Mouse (Mus musculus) midbrain, embryonic 16.5 days (tissue): ENCODE data around the gene Ston2. TPM values are rescaled to one million over a fixed set of nuclear protein-coding genes. Genes with fewer than 3 reads are reported as not detected.

Source experiments
- ATAC-seq: fragments of 200-750 bp; cut with Nextera tagmentation; 2 replicates; pipeline ENCODE4 v1.8.0; 2017; ENCODE audit warnings: moderate TSS enrichment
- H3K27ac ChIP-seq: fragments of 300-500 bp; sonication (generic); 2 replicates; pipeline ENCODE4 v1.5.1; 2014; ENCODE audit warnings: mild to moderate bottlenecking, low read length, mixed read lengths
- H3K27me3 ChIP-seq: fragments of 300-500 bp; sonication (generic); 2 replicates; pipeline ENCODE4 v1.6.1; 2014; ENCODE audit warnings: low read depth, low read length, mixed read lengths; ENCODE audit not compliant: control insufficient read depth, insufficient read depth
- H3K36me3 ChIP-seq: fragments of 300-500 bp; sonication (generic); 2 replicates; pipeline ENCODE4 v1.6.1; 2014; ENCODE audit warnings: mild to moderate bottlenecking, low read length, moderate library complexity, mixed read lengths; ENCODE audit not compliant: control insufficient read depth, insufficient read depth
- H3K4me1 ChIP-seq: fragments of 300-500 bp; sonication (generic); 2 replicates; pipeline ENCODE4 v1.6.1; 2014; ENCODE audit warnings: mild to moderate bottlenecking, low read length, mixed read lengths; ENCODE audit not compliant: control insufficient read depth, insufficient read depth
- H3K4me2 ChIP-seq: fragments of 300-500 bp; sonication (generic); 2 replicates; pipeline ENCODE4 v1.6.1; 2014; ENCODE audit warnings: mild to moderate bottlenecking, low read length, mixed read lengths
- H3K4me3 ChIP-seq: fragments of 300-500 bp; sonication (generic); 2 replicates; pipeline ENCODE4 v1.5.1; 2014; ENCODE audit warnings: low read depth, mild to moderate bottlenecking, low read length, moderate library complexity, mixed read lengths
- H3K9ac ChIP-seq: fragments of 300-500 bp; sonication (generic); 2 replicates; pipeline ENCODE4 v1.6.1; 2014; ENCODE audit warnings: low read depth, low read length, mixed read lengths
- H3K9me3 ChIP-seq: fragments of 300-500 bp; sonication (generic); replicated peaks from 2 replicates; pipeline ENCODE4 v1.6.1; 2014; ENCODE audit warnings: mild to moderate bottlenecking, low read length, mixed read lengths; ENCODE audit not compliant: control insufficient read depth, poor library complexity, severe bottlenecking
- WGBS: fragments of 180-500 bp; shearing (Covaris S2); extraction: QIAGEN DNeasy Blood & Tissue Kit; methylation state at CpG from one replicate; pipeline ENCODE4 v1.1.7; 2014; 5-methylcytosine and 5-hydroxymethylcytosine counted together
- polyA plus RNA-seq: library from polyadenylated mRNA; unstranded; fragments of >200 nt; fragmentation: Nextera tagmentation; extraction: Ambion mirVana; gene quantifications from 2 replicates; pipeline ENCODE4 v1.2.1, GENCODE M21; 2015

Gene Ston2
- polyA plus RNA-seq, 1 experiment from 2014 or later = 5.2 TPM

DNA sequence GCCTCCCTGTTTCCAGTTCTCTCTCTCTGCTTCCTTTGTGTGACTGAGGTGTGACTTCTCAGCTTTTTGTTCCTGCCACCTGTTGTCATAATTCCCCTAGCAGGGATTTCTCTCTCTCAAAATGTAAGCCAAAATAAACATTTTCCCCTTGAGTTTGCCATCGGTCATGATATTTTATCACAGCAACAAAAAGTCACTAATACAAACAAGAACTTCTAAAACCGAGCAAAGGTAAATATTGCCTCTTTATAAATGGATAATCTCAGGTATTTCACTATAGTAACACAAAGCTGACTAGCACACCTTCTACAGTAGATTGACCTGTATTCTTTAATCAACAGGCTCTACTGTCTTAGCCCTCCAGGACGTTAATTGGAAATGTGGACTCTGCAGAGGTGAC is 95.2 kb downstream of the Ston2 start:
- no peak overlapping the region for H3K4me3 ChIP-seq
- no peaks in the 10 kb centered on the region for H3K4me1 ChIP-seq
- no peaks in the 10 kb centered on the region for H3K36me3 ChIP-seq
- H3K27me3 ChIP-seq = no peaks in the 10 kb centered on the region
- no peak overlapping the region for H3K4me2 ChIP-seq
- H3K27ac ChIP-seq = no peak overlapping the region
- no peak overlapping the region for H3K9ac ChIP-seq
- no peaks in the 10 kb centered on the region for H3K9me3 ChIP-seq
- 91% methylated on average over 3 of the region's 3 CpGs for WGBS
- ATAC-seq = no peak

DNA sequence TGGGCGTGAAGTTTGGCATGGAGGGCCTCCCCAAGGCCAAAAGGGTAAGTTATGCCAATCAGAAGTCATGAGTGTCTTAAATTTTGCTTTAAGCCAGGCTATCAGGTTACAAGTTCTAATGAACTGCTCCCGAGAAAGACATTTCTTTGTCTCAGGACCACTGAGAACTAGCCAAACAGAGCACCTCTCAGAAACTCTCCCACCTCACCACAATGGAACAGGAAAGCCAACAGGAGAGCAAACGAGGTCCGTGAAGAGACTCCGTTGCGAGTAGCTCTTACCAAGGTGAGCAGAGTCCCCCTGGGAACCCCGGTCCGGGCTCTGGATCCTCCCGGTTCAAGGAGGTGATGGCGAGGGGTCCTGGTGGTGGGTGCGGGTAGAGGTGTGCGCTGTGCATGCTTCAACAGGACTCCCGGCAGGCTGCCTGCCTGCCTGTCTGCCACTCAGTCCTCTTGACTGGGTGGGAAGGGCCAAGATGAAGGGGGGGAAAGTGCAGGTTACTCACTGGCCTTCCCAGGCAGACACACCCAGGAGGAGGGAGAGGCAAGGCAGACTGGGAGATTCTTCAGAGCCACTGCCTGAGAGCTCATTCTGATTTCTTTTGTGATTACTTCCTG is 102.4 kb downstream of the Ston2 start:
- no peaks in the 10 kb centered on the region for H3K36me3 ChIP-seq
- no peak overlapping the region for H3K9ac ChIP-seq
- no peak for ATAC-seq
- peaks cover 26% of the 10 kb centered on the region for H3K4me1 ChIP-seq
- no peak overlapping the region for H3K4me2 ChIP-seq
- H3K4me3 ChIP-seq = no peak overlapping the region
- no peaks in the 10 kb centered on the region for H3K9me3 ChIP-seq
- no peak overlapping the region for H3K27ac ChIP-seq
- H3K27me3 ChIP-seq = peaks cover 2% of the 10 kb centered on the region; the same call in 1 of the 2 replicates
- 13% methylated on average over 13 of the region's 13 CpGs for WGBS

DNA sequence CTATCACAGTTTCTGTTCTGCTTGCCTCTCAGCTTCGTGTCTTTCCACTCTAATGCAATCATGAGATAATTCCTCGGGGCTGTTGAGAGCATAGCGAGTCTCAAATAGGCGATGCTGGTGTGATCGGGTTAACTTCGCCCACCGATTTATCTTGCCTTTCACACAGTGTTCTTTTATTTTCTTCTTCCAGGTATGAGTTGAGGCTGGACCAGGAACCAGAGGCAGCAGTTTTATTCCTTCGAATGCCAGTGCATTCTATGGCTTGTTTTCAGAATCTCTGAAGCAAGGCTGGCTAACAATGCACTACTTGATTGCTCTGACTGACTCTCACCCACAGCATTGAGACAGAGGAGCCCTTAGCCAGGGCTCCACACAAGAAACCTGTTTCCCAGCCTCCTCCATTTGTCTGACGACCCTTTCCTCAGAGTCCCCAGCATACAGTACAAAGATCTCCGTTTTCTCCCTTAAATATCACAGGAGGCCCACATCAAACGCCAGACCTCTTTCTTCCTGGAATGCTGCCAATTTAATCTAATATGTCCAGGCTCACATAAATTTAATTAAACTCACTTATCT is 103.3 kb downstream of the Ston2 start:
- H3K4me1 ChIP-seq = peaks cover 26% of the 10 kb centered on the region
- WGBS = 10% methylated on average over 11 of the region's 11 CpGs
- ATAC-seq = peak; percentile 52; the same call in 1 of the 2 replicates
- H3K4me2 ChIP-seq = peak overlapping the region; percentile 43
- H3K27me3 ChIP-seq = peaks cover 2% of the 10 kb centered on the region; the same call in 1 of the 2 replicates
- H3K9ac ChIP-seq = peak overlapping the region; percentile 22; the same call in 1 of the 2 replicates
- no peaks in the 10 kb centered on the region for H3K36me3 ChIP-seq
- H3K9me3 ChIP-seq = no peaks in the 10 kb centered on the region
- peak overlapping the region; percentile 61 for H3K27ac ChIP-seq
- no peak overlapping the region for H3K4me3 ChIP-seq

DNA sequence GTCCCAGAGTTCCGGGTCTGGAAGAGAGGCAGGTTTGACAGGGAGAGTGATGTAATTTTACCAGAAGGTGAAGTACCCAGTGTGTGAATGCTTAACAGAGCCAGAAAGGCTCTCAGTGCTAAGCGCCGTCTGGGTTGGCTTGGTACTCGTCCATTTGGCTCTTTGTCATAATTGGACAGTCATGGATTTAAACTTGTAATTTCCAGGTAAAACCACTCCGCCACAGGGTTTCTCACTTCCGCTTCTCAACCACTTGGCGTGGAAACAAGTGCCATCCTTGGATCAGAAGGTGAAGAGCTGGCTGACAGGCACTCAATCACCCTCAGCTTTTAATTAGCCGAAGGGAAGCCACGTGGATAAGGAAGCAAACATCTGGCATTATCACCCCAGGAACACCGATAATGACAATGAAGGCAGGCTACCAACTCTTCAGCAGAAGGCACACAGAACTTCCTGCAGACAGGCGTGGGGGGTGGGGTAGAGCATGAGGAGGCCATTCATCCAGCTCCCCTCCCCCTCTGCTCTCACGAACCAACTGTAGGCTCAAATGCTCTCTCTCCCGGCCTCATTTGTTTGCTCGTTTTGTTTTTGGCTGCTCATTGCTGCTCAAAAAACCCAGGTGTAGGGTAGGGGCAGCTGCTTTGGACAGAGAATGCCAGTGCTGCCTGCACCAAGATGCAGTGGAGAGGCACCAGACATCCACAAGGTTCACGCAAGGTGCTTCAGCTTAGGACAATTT is 103.9 kb downstream of the Ston2 start:
- Histone ChIP-seq H3K9ac (peak overlapping the region; percentile 22), H3K4me3 (peak overlapping the region; percentile 16; the same call in 1 of the 2 replicates)
- 14% methylated on average over 15 of the region's 15 CpGs for WGBS

DNA sequence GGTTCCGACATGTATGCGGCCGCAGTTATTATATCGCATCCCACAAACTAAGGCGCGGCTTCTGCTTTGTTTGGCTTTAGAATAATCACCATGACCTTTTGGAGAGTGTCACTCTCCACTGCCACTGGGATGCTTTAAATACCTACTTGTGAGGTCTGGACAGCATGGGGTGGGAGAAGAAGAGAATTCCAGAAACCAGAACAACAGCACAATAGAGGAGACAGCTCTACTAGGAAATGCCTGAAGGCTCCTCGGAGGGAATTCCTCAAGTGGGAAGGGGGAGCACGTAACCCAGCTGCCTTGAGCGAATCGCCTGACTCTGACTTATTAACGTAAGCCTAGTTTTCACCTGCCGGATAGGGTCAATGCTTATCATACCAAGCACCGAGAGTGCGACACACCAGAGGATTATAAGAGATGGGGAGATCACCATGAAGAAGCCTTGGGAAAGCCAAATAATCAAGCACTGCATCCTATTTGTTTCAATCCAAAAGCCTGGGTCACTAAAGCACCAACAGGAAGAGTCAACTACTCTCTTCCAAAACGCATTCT is 104.6 kb downstream of the Ston2 start:
- no peak; the same call in 1 of the 2 replicates for ATAC-seq
- Histone ChIP-seq H3K27me3 (peaks cover 2% of the 10 kb centered on the region; the same call in 1 of the 2 replicates), H3K4me2 (peak overlapping the region; percentile 43), H3K4me3 (peak overlapping the region; percentile 16; the same call in 1 of the 2 replicates), H3K9me3 (no peaks in the 10 kb centered on the region), H3K4me1 (peaks cover 31% of the 10 kb centered on the region), H3K36me3 (no peaks in the 10 kb centered on the region), H3K9ac (0 out of 2 replicates have a peak overlapping the region, but pooled peaks have one; percentile 20), H3K27ac (no peak overlapping the region)
- 10% methylated on average over 15 of the region's 15 CpGs for WGBS

More for the DNA sequence above, 103.9 kb downstream of the Ston2 start:
- Histone ChIP-seq H3K36me3 (no peaks in the 10 kb centered on the region), H3K4me2 (peak overlapping the region; percentile 43), H3K27ac (peak overlapping the region; percentile 61), H3K9me3 (no peaks in the 10 kb centered on the region), H3K4me1 (peaks cover 30% of the 10 kb centered on the region), H3K27me3 (peaks cover 2% of the 10 kb centered on the region; the same call in 1 of the 2 replicates)
- peak; percentile 27 for ATAC-seq

DNA sequence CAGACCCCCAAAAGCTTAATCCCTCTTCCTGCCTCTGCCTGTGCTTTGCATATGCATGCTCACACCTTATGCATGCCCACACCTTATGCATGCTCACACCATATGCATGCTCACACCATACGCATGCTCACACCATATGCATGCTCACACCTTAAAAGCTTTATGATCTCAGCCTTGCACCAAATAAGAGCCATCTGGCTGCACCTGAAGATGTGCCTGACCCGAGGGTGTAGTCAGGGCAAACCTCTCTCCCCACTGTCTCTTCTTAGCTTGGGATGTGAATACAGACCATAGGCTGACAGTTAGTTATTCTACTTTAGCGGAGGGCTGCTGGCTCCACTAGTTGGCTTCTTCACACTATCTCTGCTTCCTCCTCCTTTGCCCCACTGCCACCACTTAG is 105.1 kb downstream of the Ston2 start:
- Histone ChIP-seq H3K4me2 (peak overlapping the region; percentile 43), H3K36me3 (no peaks in the 10 kb centered on the region), H3K27me3 (peaks cover 2% of the 10 kb centered on the region; the same call in 1 of the 2 replicates), H3K4me3 (no peak overlapping the region), H3K27ac (no peak overlapping the region), H3K9me3 (no peaks in the 10 kb centered on the region), H3K4me1 (peaks cover 31% of the 10 kb centered on the region), H3K9ac (no peak overlapping the region)
- ATAC-seq = peak; percentile 48
- WGBS = 53% methylated on average over 3 of the region's 3 CpGs

DNA sequence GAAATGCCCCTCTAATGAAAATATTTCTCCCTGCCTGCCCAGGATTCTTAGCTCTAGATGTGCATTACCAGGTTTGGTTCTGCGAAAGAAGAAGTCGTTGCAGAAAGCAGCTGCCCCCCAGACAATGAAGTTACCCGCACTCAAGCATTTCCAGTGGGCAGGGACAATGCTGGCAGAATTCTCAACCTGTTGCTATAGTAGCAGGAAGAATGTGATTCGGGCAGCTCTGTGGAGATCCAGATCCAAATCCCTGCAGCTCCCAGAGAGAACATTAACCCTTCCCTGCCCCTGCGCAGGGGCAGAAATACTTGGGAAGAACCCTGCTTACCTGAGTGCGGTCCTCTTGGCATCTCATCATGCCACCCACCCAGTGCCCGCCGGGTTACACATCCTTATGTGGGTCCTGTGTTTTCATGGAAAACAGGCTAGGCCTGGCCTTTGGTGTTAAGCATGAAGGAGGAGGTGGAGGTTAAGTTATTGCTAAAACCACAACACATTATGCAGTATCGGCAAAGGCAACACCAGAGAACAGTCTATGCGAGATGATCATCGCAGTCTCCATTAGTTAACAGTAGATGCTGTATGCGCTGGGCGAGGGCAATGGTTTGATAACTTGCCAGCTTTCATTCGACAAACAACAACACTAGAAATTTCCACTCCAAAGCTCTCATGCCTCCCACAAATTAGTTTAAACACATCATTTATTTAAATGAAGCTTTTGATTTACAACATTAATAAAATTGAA is 108.7 kb downstream of the Ston2 start:
- H3K4me1 ChIP-seq = peaks cover 20% of the 10 kb centered on the region
- no peaks in the 10 kb centered on the region for H3K36me3 ChIP-seq
- H3K4me3 ChIP-seq = no peak overlapping the region
- H3K27ac ChIP-seq = no peak overlapping the region
- no peaks in the 10 kb centered on the region for H3K9me3 ChIP-seq
- peak overlapping the region; percentile 23 for H3K4me2 ChIP-seq
- WGBS = 11% methylated on average over 14 of the region's 14 CpGs
- H3K27me3 ChIP-seq = peaks cover 2% of the 10 kb centered on the region; the same call in 1 of the 2 replicates
- H3K9ac ChIP-seq = no peak overlapping the region
- peak; percentile 63; the same call in 1 of the 2 replicates for ATAC-seq

DNA sequence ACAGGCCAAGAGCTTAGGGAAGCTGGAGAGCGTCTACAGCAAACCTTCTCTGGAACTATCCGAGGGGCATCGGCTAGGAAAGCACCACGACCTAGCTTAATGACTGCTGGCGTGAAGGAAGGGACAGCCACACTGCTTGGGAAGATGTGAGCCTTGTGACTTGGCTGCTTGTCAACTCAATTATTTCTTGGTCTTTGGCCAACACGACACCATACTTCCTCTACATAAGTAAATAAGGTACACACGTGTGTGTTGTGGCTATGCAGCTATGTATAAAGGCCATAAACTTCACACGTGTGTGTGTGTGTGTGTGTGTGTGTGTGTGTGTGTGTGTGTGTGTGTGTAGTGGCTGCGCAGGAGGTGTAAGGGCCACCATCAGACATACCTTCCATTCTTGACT is 112.2 kb downstream of the Ston2 start:
- peaks cover 5% of the 10 kb centered on the region for H3K4me1 ChIP-seq
- H3K4me3 ChIP-seq = no peak overlapping the region
- H3K36me3 ChIP-seq = no peaks in the 10 kb centered on the region
- H3K9me3 ChIP-seq = no peaks in the 10 kb centered on the region
- H3K4me2 ChIP-seq = no peak overlapping the region
- no peak overlapping the region for H3K9ac ChIP-seq
- no peak for ATAC-seq
- H3K27ac ChIP-seq = no peak overlapping the region
- WGBS = 70% methylated on average over 9 of the region's 9 CpGs
- no peaks in the 10 kb centered on the region for H3K27me3 ChIP-seq
